Mouse (Mus musculus): ENCODE results near the gene Lamb1.

GRCm38 (mm10) chr12:31293361-31294142 is 28.5 kb downstream of the Lamb1 start:
- no peak for TF ChIP-seq MYOG (IDR thresholded peaks at IDR 0.05; ENCODE audit: control insufficient read depth, extremely low read depth, insufficient read length)
- TF ChIP-seq CTCF (IDR thresholded peaks at IDR 0.05; ENCODE audit: control insufficient read depth, insufficient read depth, insufficient read length) = no peak
- TF ChIP-seq MAX (IDR thresholded peaks at IDR 0.05) = no peak
- no peak for TF ChIP-seq CEBPB (IDR thresholded peaks at IDR 0.05; ENCODE audit: low read depth)

Measured in C2C12 (cell line).